Mouse (Mus musculus): ENCODE results near the gene Trp53tg5.

Trp53tg5 gene

DNA sequence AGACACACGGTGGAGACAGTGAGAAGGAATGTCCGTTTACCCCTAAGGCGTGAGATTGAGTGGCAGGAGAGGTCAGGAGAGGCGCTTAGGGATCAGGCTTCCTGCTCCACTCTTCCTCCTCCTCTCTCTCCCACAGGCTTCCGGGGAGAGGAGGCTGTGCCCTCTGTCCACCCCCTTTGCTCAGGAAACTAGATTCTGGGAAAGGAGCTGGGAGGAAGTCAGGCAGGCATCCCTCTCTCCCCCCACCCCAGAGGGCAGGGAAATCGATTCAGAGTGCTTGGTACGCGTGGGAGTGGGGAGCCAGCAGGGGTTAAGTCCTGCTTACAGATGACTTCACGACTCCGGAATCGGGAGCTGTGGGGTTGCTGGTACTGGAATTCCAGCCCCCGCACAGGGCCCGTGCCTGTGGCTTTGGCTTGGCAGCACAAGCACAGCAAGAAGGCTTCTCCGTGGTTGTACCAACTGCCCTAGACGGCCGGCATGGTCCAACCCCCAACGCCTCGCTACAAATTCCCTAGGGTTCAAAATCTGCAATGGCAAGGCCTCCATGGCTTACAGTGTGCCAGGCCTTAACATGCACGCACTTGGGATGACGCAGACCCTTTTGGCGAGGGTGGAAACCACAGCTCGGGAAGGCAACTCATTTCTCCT lies 40.9 kb downstream of the Trp53tg5 start:
- DNase-seq (ENCODE audit: low spot score) = no peak

- no peak for DNase-seq (ENCODE audit: low spot score)
Observed at GRCm38 (mm10) chr2:164431676-164432465, 41.7 kb downstream of the Trp53tg5 start.

DNA sequence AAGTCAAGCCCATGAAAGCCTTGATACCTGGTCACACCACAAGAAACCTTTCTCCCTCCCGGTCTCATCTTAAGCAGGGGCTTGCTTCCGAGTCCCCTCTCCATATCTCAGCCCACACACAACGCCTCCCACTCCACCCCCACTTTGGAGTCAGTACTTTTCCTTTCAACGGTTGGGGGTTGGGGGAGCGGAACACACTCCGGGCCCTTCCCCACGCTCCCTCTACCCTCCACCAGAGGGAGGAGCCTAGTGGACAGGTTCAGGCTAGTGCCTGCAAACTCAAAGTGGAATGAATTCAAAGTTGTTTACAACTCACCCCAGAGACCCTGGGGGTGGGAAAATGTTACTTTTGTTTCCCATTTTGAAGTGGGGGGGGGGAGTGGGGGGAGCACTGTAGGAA lies 42.8 kb downstream of the Trp53tg5 start:
- DNase-seq (ENCODE audit: low spot score) = peak; percentile 44

DNA sequence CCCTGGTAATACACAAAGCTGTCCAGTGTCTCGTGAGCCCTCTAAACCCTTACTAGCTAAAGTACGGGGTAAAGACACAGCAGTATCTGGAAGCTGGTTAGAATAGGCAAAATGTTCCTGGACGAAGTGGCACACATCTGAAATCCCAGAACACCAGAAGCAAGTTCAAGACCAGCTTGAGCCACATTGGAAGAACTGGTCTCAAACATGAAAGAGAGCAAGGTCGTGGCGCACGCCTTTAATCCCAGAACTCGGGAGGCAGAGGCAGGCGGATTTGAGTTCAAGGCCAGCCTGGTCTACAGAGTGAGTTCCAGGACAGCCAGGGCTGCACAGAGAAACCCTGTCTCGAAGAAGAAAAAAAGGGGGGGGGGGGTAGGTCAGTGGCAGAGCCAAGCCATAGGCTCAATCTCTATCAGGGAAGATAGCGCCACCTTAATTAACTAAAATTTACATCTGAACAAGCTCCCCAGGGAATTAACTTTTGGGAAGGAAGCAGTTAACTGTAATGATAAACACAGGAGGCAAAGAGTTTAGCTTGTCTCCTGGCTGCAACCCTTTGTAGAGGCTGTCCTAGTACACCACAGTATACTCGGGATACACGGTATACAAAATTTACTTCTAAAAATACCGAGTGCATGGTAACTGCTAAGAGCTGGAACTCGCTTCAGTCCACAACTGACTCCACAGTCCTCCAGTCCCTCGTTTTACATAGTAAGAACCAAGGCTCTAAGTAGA lies 43.5 kb downstream of the Trp53tg5 start:
- no peak for DNase-seq (ENCODE audit: low spot score)

DNA sequence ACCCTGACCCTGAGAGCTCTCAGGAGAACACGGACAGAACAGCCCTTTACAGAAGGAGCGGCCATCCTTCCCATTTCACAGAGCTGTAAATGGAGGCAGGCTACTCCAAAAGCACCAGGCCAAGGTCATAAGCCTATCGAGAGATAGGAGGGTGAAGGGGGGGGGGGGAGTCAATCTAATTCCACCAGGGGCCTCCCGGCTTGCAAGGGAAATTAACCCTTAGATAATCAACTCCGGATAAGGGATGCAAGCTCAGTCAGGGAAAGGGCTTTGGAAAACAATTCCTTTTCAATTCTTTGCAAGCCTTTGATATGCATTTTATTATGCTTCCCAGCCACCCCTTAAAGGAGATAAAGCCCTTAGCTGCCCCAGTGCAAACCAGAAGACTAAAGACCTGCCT lies 45.1 kb downstream of the Trp53tg5 start:
- no peak for DNase-seq (ENCODE audit: low spot score)

- DNase-seq (ENCODE audit: low spot score) = no peak
Observed at GRCm38 (mm10) chr2:164426952-164427351, 46.6 kb downstream of the Trp53tg5 start.

- peak; percentile 50 for DNase-seq (ENCODE audit: low spot score)
Observed at GRCm38 (mm10) chr2:164426121-164426520, 47.4 kb downstream of the Trp53tg5 start.

DNA sequence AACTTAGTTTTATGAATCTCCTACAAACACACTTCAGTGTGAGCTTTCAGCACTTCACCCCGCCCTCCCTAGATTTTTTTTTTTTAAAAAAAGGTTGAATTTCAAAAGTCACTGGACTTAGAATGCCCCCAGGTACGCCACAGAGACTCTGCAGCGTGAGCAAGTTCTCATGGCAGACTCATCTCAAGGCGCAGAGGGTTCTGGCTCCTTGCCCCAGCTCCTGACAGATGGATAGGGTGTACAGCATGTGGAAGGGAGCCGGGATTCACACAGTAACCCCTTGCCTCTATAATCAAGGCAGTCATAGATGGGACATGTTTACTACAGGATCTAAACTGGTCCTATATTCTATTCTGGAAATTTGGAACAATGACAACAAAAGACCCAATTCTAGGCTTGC lies 48.1 kb downstream of the Trp53tg5 start:
- DNase-seq (ENCODE audit: low spot score) = no peak

GRCm38 (mm10) chr2:164424406-164424805 lies 49.1 kb downstream of the Trp53tg5 start:
- no peak for DNase-seq (ENCODE audit: low spot score)

- no peak for DNase-seq (ENCODE audit: low spot score)
Observed at GRCm38 (mm10) chr2:164423464-164423863, 50.1 kb downstream of the Trp53tg5 start.

DNA sequence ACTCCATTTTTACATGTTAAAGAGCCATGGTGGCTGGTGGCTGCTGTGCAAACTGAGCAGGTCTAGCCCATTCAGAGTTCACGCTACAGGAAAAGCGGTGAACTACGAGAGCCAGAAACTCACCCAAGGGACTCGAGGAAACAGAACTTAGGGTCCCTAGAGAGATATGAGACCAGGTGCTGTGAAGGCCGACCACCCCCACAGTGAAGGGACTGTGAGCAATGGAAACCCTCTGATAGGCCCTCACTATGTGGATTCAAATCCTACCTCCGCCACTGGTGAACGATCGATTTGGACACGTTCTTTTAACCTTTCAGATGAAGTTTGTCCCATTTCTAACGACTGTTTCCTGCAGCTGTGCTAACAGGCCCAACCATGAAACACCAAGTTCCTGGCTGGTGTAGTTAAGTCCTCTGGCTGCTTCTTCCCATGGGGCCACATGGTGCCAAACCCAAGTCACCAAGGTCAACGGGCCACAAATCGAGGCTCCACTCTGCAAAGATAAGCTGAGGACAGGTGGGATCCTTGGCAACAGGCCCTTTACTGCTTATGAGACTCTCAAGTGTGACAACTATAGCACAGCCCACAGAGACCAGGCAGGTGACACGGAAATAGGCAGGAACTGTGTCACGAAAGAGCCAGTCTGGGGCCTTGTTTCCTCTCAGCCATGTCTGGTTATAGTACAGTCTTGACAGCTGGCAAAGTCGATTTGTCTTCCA lies 50.7 kb downstream of the Trp53tg5 start:
- no peak for DNase-seq (ENCODE audit: low spot score)

- DNase-seq (ENCODE audit: low spot score) = no peak
Observed at GRCm38 (mm10) chr2:164421979-164422378, 51.5 kb downstream of the Trp53tg5 start.

DNA sequence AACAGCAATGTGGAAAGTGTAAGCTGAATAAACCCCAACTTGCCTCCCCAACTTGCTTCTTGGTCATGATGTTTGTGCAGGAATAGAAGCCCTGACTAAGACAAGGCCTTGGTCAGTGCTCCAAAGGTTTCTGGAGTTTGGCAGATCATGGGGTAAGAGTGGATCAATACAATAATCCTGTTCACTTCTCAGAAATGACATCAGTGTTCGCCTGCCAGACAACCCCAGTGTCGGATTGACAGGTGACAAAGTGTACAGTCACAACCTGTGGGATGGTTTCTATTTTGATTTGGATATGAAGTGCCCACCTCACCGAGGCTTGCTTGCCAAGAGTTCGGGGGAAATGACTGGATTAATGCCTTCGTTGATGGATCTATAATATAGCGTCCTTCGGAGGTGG lies 52.2 kb downstream of the Trp53tg5 start:
- no peak for DNase-seq (ENCODE audit: low spot score)
